Mouse (Mus musculus) myocyte (in vitro differentiated cells): ENCODE measurements at regions not wholly inside any gene's neighbourhood (a gene's known extent, or its start where the extent isn't known, plus 50 kb on each side); places are given as distances from the start of the nearest gene placed in this dataset.

Experiments
- CEBPB ChIP-seq: IDR thresholded peaks from 2 replicates; pipeline ENCODE4 v1.6.1; 2011; ENCODE audit warnings: mild to moderate bottlenecking, moderate library complexity; ENCODE audit not compliant: poor library complexity, insufficient read depth, severe bottlenecking
- E2F4 ChIP-seq: IDR thresholded peaks from one replicate; pipeline ENCODE4 v1.6.1; 2011; ENCODE audit warnings: mild to moderate bottlenecking, control low read depth, moderate library complexity; ENCODE audit not compliant: insufficient read depth
- MAX ChIP-seq: IDR thresholded peaks from one replicate; pipeline ENCODE4 v1.6.1; 2011; ENCODE audit warnings: low read depth, mild to moderate bottlenecking, control low read depth
- MYOD1 ChIP-seq, 3 experiments: IDR thresholded peaks; one replicate each; pipeline ENCODE4 v1.6.1; 2011; ENCODE audit warnings: control low read depth in 2 of 3, low read depth in 2 of 3, mild to moderate bottlenecking in 2 of 3, moderate library complexity in 1 of 3; ENCODE audit not compliant: insufficient read length in 2 of 3, control insufficient read depth in 1 of 3
- MYOG ChIP-seq, 3 experiments: IDR thresholded peaks; one replicate each; pipeline ENCODE4 v1.6.1; 2011; ENCODE audit warnings: control low read depth in 2 of 3, low read depth in 2 of 3, mild to moderate bottlenecking in 2 of 3; ENCODE audit not compliant: insufficient read length in 2 of 3, control insufficient read depth in 1 of 3, insufficient read depth in 1 of 3
- POLR2A ChIP-seq: IDR thresholded peaks from one replicate; pipeline ENCODE4 v1.6.1; 2011; ENCODE audit warnings: low read depth, mild to moderate bottlenecking, control low read depth, moderate library complexity; ENCODE audit not compliant: insufficient read length
- POLR2AphosphoS2 ChIP-seq: IDR thresholded peaks from one replicate; pipeline ENCODE4 v1.6.1; 2011; ENCODE audit warnings: low read depth, control low read depth; ENCODE audit not compliant: insufficient read length
- REST ChIP-seq: IDR thresholded peaks from one replicate; pipeline ENCODE4 v1.6.1; 2011; ENCODE audit warnings: mild to moderate bottlenecking, control low read depth, moderate library complexity; ENCODE audit not compliant: insufficient read depth, insufficient read length
- SRF ChIP-seq: IDR thresholded peaks from one replicate; pipeline ENCODE4 v1.6.1; 2011; ENCODE audit warnings: low read depth; ENCODE audit not compliant: control insufficient read depth, insufficient read length
- TCF12 ChIP-seq: IDR thresholded peaks from one replicate; pipeline ENCODE4 v1.6.1; 2011; ENCODE audit warnings: mild to moderate bottlenecking, control low read depth; ENCODE audit not compliant: poor library complexity, insufficient read depth, severe bottlenecking
- TCF3 ChIP-seq: IDR thresholded peaks from one replicate; pipeline ENCODE4 v1.6.1; 2011; ENCODE audit warnings: low read depth, control low read depth; ENCODE audit not compliant: insufficient read length
- USF1 ChIP-seq: IDR thresholded peaks from one replicate; pipeline ENCODE4 v1.6.1; 2011; ENCODE audit warnings: low read depth, mild to moderate bottlenecking, control low read depth, moderate library complexity

GRCm38 (mm10) chr14:104389297-104390071 is 78.3 kb downstream of the Pou4f1 start:
- no peak for TF ChIP-seq POLR2A
- no peak for TF ChIP-seq MAX
- TF ChIP-seq MYOG (IDR thresholded peaks at IDR 0.05; ENCODE audit: control insufficient read depth in 1 of 3, insufficient read depth in 1 of 3, insufficient read length in 2 of 3, low read depth in 2 of 3), result no peak
- no peak for TF ChIP-seq USF1
- TF ChIP-seq TCF12, result no peak
- TF ChIP-seq CEBPB, result no peak
- no peak for TF ChIP-seq POLR2AphosphoS2
- no peak for TF ChIP-seq MYOD1 (IDR thresholded peaks at IDR 0.05; ENCODE audit: control insufficient read depth in 1 of 3, insufficient read length in 2 of 3, low read depth in 2 of 3)
- TF ChIP-seq SRF, result no peak
- no peak for TF ChIP-seq E2F4
- no peak for TF ChIP-seq TCF3
- TF ChIP-seq REST, result no peak
